Mouse (Mus musculus): ENCODE results near the gene Stk38l.

DNA sequence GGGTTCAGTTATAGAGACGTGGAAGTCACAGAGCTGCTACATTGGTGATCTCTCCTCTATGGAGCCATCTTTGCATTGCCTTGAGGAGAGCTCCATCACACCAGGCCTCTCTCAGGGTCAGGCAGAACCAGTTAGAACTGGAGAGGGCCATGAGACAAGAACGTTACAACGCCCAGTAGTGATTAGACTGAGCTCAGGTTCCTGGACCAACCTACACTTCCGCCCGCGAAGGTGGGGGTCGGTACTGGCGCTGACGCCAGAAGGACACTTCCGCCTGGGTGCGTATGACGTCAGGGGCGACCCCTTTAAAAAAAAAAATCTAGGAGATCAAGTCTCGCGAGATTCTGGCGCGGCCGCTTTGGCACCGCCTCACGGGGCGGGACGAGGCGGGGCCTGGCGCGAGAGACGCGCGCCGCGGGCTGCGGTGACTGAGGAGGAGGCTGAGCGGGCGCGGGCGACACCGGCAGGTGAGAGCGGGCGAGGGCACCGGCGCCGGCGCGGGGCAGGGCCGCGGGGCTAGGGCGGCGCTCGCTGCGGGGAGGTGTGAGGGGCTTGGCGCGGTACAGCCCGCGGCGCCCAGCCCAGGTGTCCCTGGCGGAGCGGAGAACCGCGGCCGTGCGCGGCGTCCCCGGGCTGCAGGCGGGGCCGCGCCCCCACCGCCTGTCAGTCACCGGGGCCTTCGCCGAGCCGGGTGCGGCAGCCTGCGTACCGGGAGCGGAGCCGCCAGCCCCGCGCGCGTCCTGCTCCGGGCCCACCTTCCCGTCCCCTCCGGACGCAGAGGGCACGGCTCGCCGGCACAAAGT, at the start of gene Stk38l:
- TF ChIP-seq GATA1 (IDR thresholded peaks at IDR 0.05; ENCODE audit: borderline replicate concordance, low read length) (no peak), FLI1 (IDR thresholded peaks at IDR 0.05; ENCODE audit: low read length) (no peak)
